Mouse (Mus musculus): ENCODE measurements around the gene Ankrd39. TPM values are rescaled to one million over a fixed set of nuclear protein-coding genes. Genes with fewer than 3 reads are reported as not detected.

Ankrd39 gene
- polyA plus RNA-seq, 1 experiment from 2014 or later, result 33.0 TPM

DNA sequence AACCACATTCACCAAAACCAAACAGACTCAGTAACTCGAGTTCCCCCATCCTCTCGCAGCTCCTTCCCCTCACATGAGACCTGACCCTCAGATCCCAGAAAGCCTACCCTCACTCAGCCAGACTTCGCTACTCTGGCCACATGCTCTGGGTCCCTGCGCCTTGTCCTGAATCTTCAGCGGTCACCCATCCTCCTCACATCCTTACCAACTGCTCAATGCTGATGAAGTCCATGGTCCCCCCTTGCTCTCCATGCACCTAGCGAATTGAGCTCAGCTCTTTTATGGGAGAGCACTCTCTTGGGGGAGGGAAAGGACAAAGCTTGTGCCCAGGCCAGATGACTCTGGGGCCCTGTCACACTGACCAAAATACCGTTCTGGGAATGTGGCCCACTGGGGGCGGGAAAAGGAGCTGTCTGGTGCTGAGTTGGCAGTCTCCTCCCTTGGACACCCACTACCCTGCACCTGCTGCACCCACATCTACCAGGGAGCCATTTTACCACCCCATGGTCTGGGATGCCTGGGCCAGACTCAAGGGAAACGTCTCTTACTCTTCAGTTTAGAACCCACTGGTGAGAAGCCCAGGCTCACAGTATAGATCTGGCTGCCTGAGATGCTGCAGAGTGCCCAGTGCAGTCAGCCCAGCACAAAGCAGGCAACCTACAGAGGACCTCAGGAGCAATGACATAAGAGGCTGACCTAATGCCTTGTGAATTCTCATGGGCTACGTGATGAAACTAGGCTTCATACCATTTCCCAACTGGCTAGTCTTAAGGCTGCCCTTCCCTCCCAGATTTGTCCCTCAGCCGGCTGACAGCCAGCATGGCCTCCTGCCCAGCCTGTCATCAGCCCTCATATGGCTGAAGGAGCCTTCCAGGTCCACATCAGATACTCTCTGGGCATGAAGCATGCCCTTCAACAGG lies 11.5 kb downstream of the Ankrd39 start:
- Histone ChIP-seq H3K27ac (replicated peaks) (no peak overlapping the region), H3K9me3 (replicated peaks) (no peaks in the 10 kb centered on the region), H3K4me3 (replicated peaks) (no peak overlapping the region), H3K27me3 (replicated peaks) (no peaks in the 10 kb centered on the region), H3K4me1 (no peaks in the 10 kb centered on the region), H3K36me3 (peaks cover 24% of the 10 kb centered on the region), H3K4me2 (no peak overlapping the region), H3K9ac (replicated peaks) (no peak overlapping the region)
- ATAC-seq (ENCODE audit: low FRiP score), result no peak
- WGBS, result 84% methylated on average over 11 of the region's 11 CpGs

GRCm38 (mm10) chr1:36534595-36535058 lies 12.6 kb downstream of the Ankrd39 start:
- Histone ChIP-seq H3K4me2 (no peak overlapping the region), H3K9me3 (replicated peaks) (no peaks in the 10 kb centered on the region), H3K4me3 (replicated peaks) (no peak overlapping the region), H3K9ac (replicated peaks) (no peak overlapping the region), H3K36me3 (peaks cover 13% of the 10 kb centered on the region), H3K4me1 (no peaks in the 10 kb centered on the region), H3K27ac (replicated peaks) (no peak overlapping the region), H3K27me3 (replicated peaks) (no peaks in the 10 kb centered on the region)
- WGBS, result 82% methylated on average over 6 of the region's 6 CpGs
- ATAC-seq (ENCODE audit: low FRiP score), result no peak

DNA sequence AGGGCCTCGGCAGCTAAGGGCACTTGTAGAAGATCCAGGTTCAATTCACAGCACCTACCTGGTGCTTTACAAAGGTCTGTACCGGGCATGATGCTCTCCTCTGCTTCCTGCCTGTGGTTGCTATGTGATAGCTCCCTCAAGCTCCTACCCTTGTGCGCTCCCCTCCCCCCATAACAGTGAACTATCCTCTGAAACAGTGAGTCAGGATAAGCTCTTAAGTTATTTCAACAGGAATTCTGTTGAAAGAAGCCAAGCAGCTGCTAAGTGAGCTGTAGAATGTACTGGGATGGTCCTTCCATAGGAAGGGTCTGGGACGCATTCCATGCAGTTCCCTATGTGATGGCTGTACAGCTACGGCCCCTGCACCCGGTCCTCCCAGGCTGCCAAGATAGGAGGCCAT lies 13.7 kb downstream of the Ankrd39 start:
- H3K9ac ChIP-seq (replicated peaks), result no peak overlapping the region
- H3K36me3 ChIP-seq, result peaks cover 5% of the 10 kb centered on the region
- H3K27ac ChIP-seq (replicated peaks), result no peak overlapping the region
- H3K4me3 ChIP-seq (replicated peaks), result no peak overlapping the region
- H3K27me3 ChIP-seq (replicated peaks), result no peaks in the 10 kb centered on the region
- H3K9me3 ChIP-seq (replicated peaks), result no peaks in the 10 kb centered on the region
- no peaks in the 10 kb centered on the region for H3K4me1 ChIP-seq
- ATAC-seq (ENCODE audit: low FRiP score), result no peak
- H3K4me2 ChIP-seq, result no peak overlapping the region
- 85% methylated on average over 6 of the region's 6 CpGs for WGBS

DNA sequence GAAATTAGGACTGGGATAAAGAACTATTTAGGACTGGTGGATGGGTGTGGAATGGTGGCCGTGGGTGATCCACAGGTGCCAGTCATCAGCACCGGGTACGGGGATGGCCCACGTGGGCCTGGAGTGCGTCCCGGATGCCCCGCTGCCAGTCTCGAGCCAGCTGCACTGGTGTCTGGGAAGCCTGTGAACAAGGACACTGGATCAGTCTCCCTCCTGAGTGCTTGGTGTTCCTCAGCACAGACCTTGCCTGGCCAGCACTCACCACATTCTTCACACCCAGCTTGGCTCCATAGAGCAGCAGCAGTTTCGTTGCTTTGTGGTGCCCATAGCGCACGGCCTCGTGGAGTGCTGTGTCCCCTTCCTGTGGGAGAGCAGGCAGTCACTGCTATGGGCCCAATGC lies 15.8 kb downstream of the Ankrd39 start:
- Histone ChIP-seq H3K4me2 (no peak overlapping the region), H3K9me3 (replicated peaks) (no peaks in the 10 kb centered on the region), H3K27me3 (replicated peaks) (no peaks in the 10 kb centered on the region), H3K4me3 (replicated peaks) (no peak overlapping the region), H3K4me1 (no peaks in the 10 kb centered on the region), H3K36me3 (peaks cover 10% of the 10 kb centered on the region), H3K27ac (replicated peaks) (no peak overlapping the region), H3K9ac (replicated peaks) (no peak overlapping the region)
- ATAC-seq (ENCODE audit: low FRiP score), result no peak
- 89% methylated on average over 12 of the region's 12 CpGs for WGBS

- Histone ChIP-seq H3K9me3 (replicated peaks) (no peaks in the 10 kb centered on the region), H3K9ac (replicated peaks) (no peak overlapping the region), H3K36me3 (peaks cover 14% of the 10 kb centered on the region), H3K4me3 (replicated peaks) (no peak overlapping the region), H3K4me1 (no peaks in the 10 kb centered on the region), H3K27ac (replicated peaks) (no peak overlapping the region), H3K4me2 (no peak overlapping the region), H3K27me3 (replicated peaks) (no peaks in the 10 kb centered on the region)
- ATAC-seq (ENCODE audit: low FRiP score), result no peak
- WGBS, result 94% methylated on average over 7 of the region's 7 CpGs
Measured at GRCm38 (mm10) chr1:36530962-36531361, 16.3 kb downstream of the Ankrd39 start.

GRCm38 (mm10) chr1:36530485-36530884 lies 16.8 kb downstream of the Ankrd39 start:
- Histone ChIP-seq H3K4me3 (replicated peaks) (no peak overlapping the region), H3K27ac (replicated peaks) (no peak overlapping the region), H3K27me3 (replicated peaks) (no peaks in the 10 kb centered on the region), H3K9me3 (replicated peaks) (no peaks in the 10 kb centered on the region), H3K36me3 (peaks cover 19% of the 10 kb centered on the region), H3K9ac (replicated peaks) (no peak overlapping the region), H3K4me2 (no peak overlapping the region), H3K4me1 (no peaks in the 10 kb centered on the region)
- WGBS, result 77% methylated on average over 8 of the region's 8 CpGs
- ATAC-seq (ENCODE audit: low FRiP score), result no peak

- H3K27ac ChIP-seq (replicated peaks), result no peak overlapping the region
- no peak overlapping the region for H3K4me3 ChIP-seq (replicated peaks)
- H3K9ac ChIP-seq (replicated peaks), result no peak overlapping the region
- H3K36me3 ChIP-seq, result peaks cover 25% of the 10 kb centered on the region
- no peaks in the 10 kb centered on the region for H3K9me3 ChIP-seq (replicated peaks)
- no peaks in the 10 kb centered on the region for H3K4me1 ChIP-seq
- H3K27me3 ChIP-seq (replicated peaks), result no peaks in the 10 kb centered on the region
- ATAC-seq (ENCODE audit: low FRiP score), result no peak
- 92% methylated on average over 4 of the region's 4 CpGs for WGBS
- no peak overlapping the region for H3K4me2 ChIP-seq
Measured at GRCm38 (mm10) chr1:36529875-36530274, 17.4 kb downstream of the Ankrd39 start.

DNA sequence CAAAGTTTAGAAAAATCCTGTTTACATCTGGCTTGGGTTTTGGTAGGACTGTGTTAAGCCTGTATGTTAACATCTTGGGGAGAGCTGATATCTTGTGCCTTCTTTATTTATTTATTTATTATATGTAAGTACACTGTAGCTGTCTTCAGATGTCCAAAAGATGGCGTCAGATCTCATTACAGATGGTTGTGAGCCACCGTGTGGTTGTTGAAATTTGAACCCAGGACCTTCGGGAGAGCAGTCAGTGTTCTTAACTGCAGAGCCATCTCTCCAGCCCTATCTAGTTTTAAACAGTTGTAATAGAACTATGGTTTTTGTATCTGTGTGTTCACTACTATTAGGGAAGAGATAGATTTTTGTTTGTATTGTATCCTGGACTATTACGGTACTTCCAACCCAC lies 18.0 kb downstream of the Ankrd39 start:
- WGBS, result 92% methylated on average over 4 of the region's 4 CpGs
- H3K4me3 ChIP-seq (replicated peaks), result no peak overlapping the region
- H3K4me1 ChIP-seq, result no peaks in the 10 kb centered on the region
- H3K4me2 ChIP-seq, result no peak overlapping the region
- no peaks in the 10 kb centered on the region for H3K27me3 ChIP-seq (replicated peaks)
- peaks cover 31% of the 10 kb centered on the region for H3K36me3 ChIP-seq
- ATAC-seq (ENCODE audit: low FRiP score), result no peak
- no peak overlapping the region for H3K27ac ChIP-seq (replicated peaks)
- no peaks in the 10 kb centered on the region for H3K9me3 ChIP-seq (replicated peaks)
- no peak overlapping the region for H3K9ac ChIP-seq (replicated peaks)

GRCm38 (mm10) chr1:36528351-36528750 lies 18.9 kb downstream of the Ankrd39 start:
- Histone ChIP-seq H3K9me3 (replicated peaks) (no peaks in the 10 kb centered on the region), H3K9ac (replicated peaks) (no peak overlapping the region), H3K4me3 (replicated peaks) (no peak overlapping the region), H3K27ac (replicated peaks) (no peak overlapping the region), H3K27me3 (replicated peaks) (no peaks in the 10 kb centered on the region), H3K4me1 (peaks cover 3% of the 10 kb centered on the region), H3K4me2 (no peak overlapping the region), H3K36me3 (peaks cover 39% of the 10 kb centered on the region)
- no peak for ATAC-seq (ENCODE audit: low FRiP score)
- 22% methylated on average over 1 of the region's 1 CpGs for WGBS

- H3K9me3 ChIP-seq (replicated peaks), result no peaks in the 10 kb centered on the region
- H3K27ac ChIP-seq (replicated peaks), result no peak overlapping the region
- no peak for ATAC-seq (ENCODE audit: low FRiP score)
- WGBS, result 92% methylated on average over 10 of the region's 10 CpGs
- H3K9ac ChIP-seq (replicated peaks), result no peak overlapping the region
- peaks cover 16% of the 10 kb centered on the region for H3K4me1 ChIP-seq
- H3K4me2 ChIP-seq, result no peak overlapping the region
- no peak overlapping the region for H3K4me3 ChIP-seq (replicated peaks)
- H3K27me3 ChIP-seq (replicated peaks), result no peaks in the 10 kb centered on the region
- peaks cover 53% of the 10 kb centered on the region for H3K36me3 ChIP-seq
Measured at GRCm38 (mm10) chr1:36526903-36527302, 20.3 kb downstream of the Ankrd39 start.

DNA sequence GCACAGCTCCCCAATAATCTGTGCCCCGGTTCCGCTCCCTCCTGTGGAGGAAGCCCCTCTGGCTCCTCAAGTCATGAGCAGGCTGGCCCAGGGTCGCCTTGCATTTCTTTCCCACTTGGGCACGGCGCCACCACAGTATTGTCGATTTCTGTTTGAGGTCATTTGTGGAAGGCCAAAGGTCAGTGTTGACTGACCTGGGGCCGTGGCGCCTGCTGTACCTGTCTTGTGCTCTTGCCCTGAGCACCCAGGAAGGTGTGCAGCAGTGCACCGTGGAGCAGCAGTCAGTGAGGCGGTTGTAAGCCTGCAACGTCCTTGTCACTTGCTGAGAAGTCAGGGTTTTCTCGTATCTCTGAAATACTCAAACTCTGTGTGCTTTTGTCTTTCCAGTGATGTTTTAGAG lies 21.5 kb downstream of the Ankrd39 start:
- H3K27me3 ChIP-seq (replicated peaks), result no peaks in the 10 kb centered on the region
- WGBS, result 95% methylated on average over 12 of the region's 12 CpGs
- H3K36me3 ChIP-seq, result peaks cover 62% of the 10 kb centered on the region
- no peak overlapping the region for H3K9ac ChIP-seq (replicated peaks)
- no peak overlapping the region for H3K27ac ChIP-seq (replicated peaks)
- H3K4me3 ChIP-seq (replicated peaks), result no peak overlapping the region
- H3K4me1 ChIP-seq, result peaks cover 16% of the 10 kb centered on the region
- H3K9me3 ChIP-seq (replicated peaks), result no peaks in the 10 kb centered on the region
- H3K4me2 ChIP-seq, result no peak overlapping the region
- no peak for ATAC-seq (ENCODE audit: low FRiP score)

GRCm38 (mm10) chr1:36524058-36524457 lies 23.2 kb downstream of the Ankrd39 start:
- WGBS, result 73% methylated on average over 5 of the region's 5 CpGs
- H3K4me1 ChIP-seq, result peaks cover 16% of the 10 kb centered on the region
- no peaks in the 10 kb centered on the region for H3K27me3 ChIP-seq (replicated peaks)
- H3K27ac ChIP-seq (replicated peaks), result 0 out of 2 replicates have a peak overlapping the region, but pooled peaks have one; percentile 48
- no peaks in the 10 kb centered on the region for H3K9me3 ChIP-seq (replicated peaks)
- H3K36me3 ChIP-seq, result peaks cover 76% of the 10 kb centered on the region
- no peak overlapping the region for H3K4me2 ChIP-seq
- ATAC-seq (ENCODE audit: low FRiP score), result no peak
- H3K9ac ChIP-seq (replicated peaks), result no peak overlapping the region
- no peak overlapping the region for H3K4me3 ChIP-seq (replicated peaks)
